Mouse (Mus musculus) testis, adult 2 months (tissue): Measurements from ENCODE around the gene Acoxl.

Source experiments
- CTCF ChIP-seq: fragments of 200-500 bp; IDR thresholded peaks from 2 replicates; pipeline ENCODE4 v1.5.1; 2012; ENCODE audit warnings: low read depth, mild to moderate bottlenecking, inconsistent platforms, low read length, moderate library complexity; ENCODE audit not compliant: control insufficient read depth, insufficient read depth, insufficient replicate concordance
- POLR2A ChIP-seq: fragments of 200-500 bp; IDR thresholded peaks from 2 replicates; pipeline ENCODE4 v1.6.1; 2012; ENCODE audit warnings: low read depth, mild to moderate bottlenecking, inconsistent platforms, low read length, moderate library complexity; ENCODE audit not compliant: control insufficient read depth

GRCm38 (mm10) chr2:127933531-127933931, 94.9 kb downstream of the Acoxl start:
- no peak for TF ChIP-seq POLR2A
- no peak for TF ChIP-seq CTCF
